Mouse (Mus musculus) bone marrow, adult 2 months (tissue): ENCODE data around the gene Btnl4.

Experiments
- CTCF ChIP-seq: fragments of 200-500 bp; IDR thresholded peaks from 2 replicates; pipeline ENCODE4 v1.5.1; 2011; ENCODE audit warnings: low read length, control low read depth; ENCODE audit not compliant: control insufficient read depth, insufficient read depth
- POLR2A ChIP-seq: fragments of 200-500 bp; IDR thresholded peaks from 2 replicates; pipeline ENCODE4 v1.6.1; 2011; ENCODE audit warnings: low read depth, mild to moderate bottlenecking, control low read depth, low read length, borderline replicate concordance; ENCODE audit not compliant: control insufficient read depth

GRCm38 (mm10) chr17:34496539-34496938 is 19.4 kb upstream of the Btnl4 start:
- no peak for TF ChIP-seq POLR2A
- TF ChIP-seq CTCF = no peak
